Mouse (Mus musculus) limb, embryonic 12.5 days (tissue): ENCODE measurements around the gene Msto1. TPM values are rescaled to one million over a fixed set of nuclear protein-coding genes. Genes with fewer than 3 reads are reported as not detected.
A peak's percentile ranks its signal among the peaks of the same experiment; 100 is the strongest.

Experiments used
- ATAC-seq: fragments of 200-750 bp; cut with Nextera tagmentation; 2 replicates; pipeline ENCODE4 v1.8.0; 2017; ENCODE audit warnings: low read depth, moderate TSS enrichment; ENCODE audit not compliant: insufficient number of reproducible peaks, insufficient read depth, low FRiP score, low TSS enrichment
- H3K27ac ChIP-seq: fragments of 300-500 bp; sonication (generic); 2 replicates; pipeline ENCODE4 v1.5.1; 2016; ENCODE audit warnings: mild to moderate bottlenecking, moderate library complexity
- H3K27me3 ChIP-seq: fragments of 300-500 bp; sonication (generic); 2 replicates; pipeline ENCODE4 v1.6.1; 2016; ENCODE audit warnings: mild to moderate bottlenecking, moderate library complexity
- H3K36me3 ChIP-seq: fragments of 300-500 bp; sonication (generic); 2 replicates; pipeline ENCODE4 v1.6.1; 2016; ENCODE audit warnings: mild to moderate bottlenecking, moderate library complexity
- H3K4me1 ChIP-seq: fragments of 300-500 bp; sonication (generic); replicated peaks from 2 replicates; pipeline ENCODE4 v1.6.1; 2016
- H3K4me2 ChIP-seq: fragments of 300-500 bp; sonication (generic); 2 replicates; pipeline ENCODE4 v1.6.1; 2016; ENCODE audit warnings: mild to moderate bottlenecking, moderate library complexity
- H3K4me3 ChIP-seq: fragments of 300-500 bp; sonication (generic); replicated peaks from 2 replicates; pipeline ENCODE4 v1.5.1; 2016; ENCODE audit warnings: mild to moderate bottlenecking
- H3K9ac ChIP-seq: fragments of 300-500 bp; sonication (generic); replicated peaks from 2 replicates; pipeline ENCODE4 v1.6.1; 2016; ENCODE audit warnings: mild to moderate bottlenecking, moderate library complexity
- H3K9me3 ChIP-seq: fragments of 300-500 bp; sonication (generic); 2 replicates; pipeline ENCODE4 v1.6.1; 2016; ENCODE audit warnings: mild to moderate bottlenecking, moderate library complexity
- WGBS: fragments of 180-500 bp; shearing (Covaris S2); methylation state at CpG from one replicate; pipeline ENCODE4 v1.1.7; 2016; 5-methylcytosine and 5-hydroxymethylcytosine counted together
- polyA plus RNA-seq: library from polyadenylated mRNA; unstranded; fragments of >200 nt; fragmentation: Nextera tagmentation; extraction: Ambion mirVana; gene quantifications from 2 replicates; pipeline ENCODE4 v1.2.1, GENCODE M21; 2016

The Msto1 gene
- polyA plus RNA-seq, 1 experiment from 2014 or later = 44.1 TPM

GRCm38 (mm10) chr3:88939071-88939470 lies 25.3 kb upstream of the Msto1 start:
- no peak for ATAC-seq
- no peak overlapping the region for H3K9ac ChIP-seq
- peaks cover 79% of the 10 kb centered on the region for H3K36me3 ChIP-seq
- H3K4me2 ChIP-seq = no peak overlapping the region
- H3K4me3 ChIP-seq = no peak overlapping the region
- H3K9me3 ChIP-seq = no peaks in the 10 kb centered on the region
- H3K4me1 ChIP-seq = no peaks in the 10 kb centered on the region
- no peak overlapping the region for H3K27ac ChIP-seq
- WGBS = 94% methylated on average over 10 of the region's 10 CpGs
- no peaks in the 10 kb centered on the region for H3K27me3 ChIP-seq

DNA sequence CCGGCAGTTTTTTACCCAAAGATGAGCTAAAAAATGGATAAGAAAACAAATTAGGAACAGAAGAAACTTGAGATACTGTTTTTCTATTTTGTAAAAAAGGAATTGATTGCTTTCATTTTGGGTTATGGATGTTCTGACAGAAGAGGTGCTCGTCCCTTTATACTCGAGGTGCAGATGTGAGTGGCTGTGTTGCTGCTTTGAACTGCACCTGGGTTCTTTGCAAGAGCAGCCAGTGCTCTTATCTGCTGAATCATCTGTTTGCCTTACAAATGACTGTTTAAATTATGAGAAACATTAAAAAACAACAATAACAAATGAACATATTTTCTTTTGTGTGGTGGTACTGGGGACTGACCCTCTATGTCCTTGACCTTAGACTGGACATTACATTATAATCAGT lies 15.7 kb upstream of the Msto1 start:
- Histone ChIP-seq H3K36me3 (peaks cover 98% of the 10 kb centered on the region), H3K4me3 (no peak overlapping the region), H3K9me3 (no peaks in the 10 kb centered on the region), H3K27me3 (no peaks in the 10 kb centered on the region), H3K27ac (0 out of 2 replicates have a peak overlapping the region, but pooled peaks have one; percentile 37), H3K4me2 (no peak overlapping the region), H3K4me1 (peaks cover 4% of the 10 kb centered on the region; the same call in 1 of the 2 replicates), H3K9ac (no peak overlapping the region)
- ATAC-seq = no peak
- 84% methylated on average over 3 of the region's 3 CpGs for WGBS

DNA sequence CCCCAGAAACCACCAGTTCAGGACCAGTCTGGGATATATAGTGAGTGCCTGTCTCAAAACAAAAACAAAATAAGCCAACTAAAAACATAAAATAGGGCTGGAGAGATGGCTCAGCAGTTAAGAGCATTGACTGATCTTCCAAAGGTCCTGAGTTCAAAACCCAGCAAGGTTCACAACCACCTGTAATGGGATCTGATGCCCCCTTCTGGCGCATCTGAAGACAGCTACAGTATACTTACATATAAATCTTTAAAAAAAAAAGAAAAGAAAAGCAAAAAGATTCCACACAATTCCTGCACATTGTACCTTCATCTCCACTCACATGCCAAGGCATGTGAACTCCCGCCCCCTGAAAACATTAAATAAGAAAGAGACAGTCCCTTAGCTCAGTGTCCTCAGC lies 11.9 kb upstream of the Msto1 start:
- no peak overlapping the region for H3K27ac ChIP-seq
- no peaks in the 10 kb centered on the region for H3K4me1 ChIP-seq
- H3K36me3 ChIP-seq = peaks cover 99% of the 10 kb centered on the region
- H3K4me3 ChIP-seq = no peak overlapping the region
- no peak overlapping the region for H3K4me2 ChIP-seq
- H3K9ac ChIP-seq = 0 out of 2 replicates have a peak overlapping the region, but pooled peaks have one; percentile 2
- H3K27me3 ChIP-seq = no peaks in the 10 kb centered on the region
- 88% methylated on average over 2 of the region's 2 CpGs for WGBS
- no peak for ATAC-seq
- peaks cover 5% of the 10 kb centered on the region; the same call in 1 of the 2 replicates for H3K9me3 ChIP-seq

- 94% methylated on average over 8 of the region's 8 CpGs for WGBS
- Histone ChIP-seq H3K9ac (no peak overlapping the region), H3K36me3 (peaks cover 85% of the 10 kb centered on the region), H3K27me3 (no peaks in the 10 kb centered on the region), H3K27ac (no peak overlapping the region), H3K9me3 (peaks cover 5% of the 10 kb centered on the region; the same call in 1 of the 2 replicates), H3K4me1 (no peaks in the 10 kb centered on the region), H3K4me2 (no peak overlapping the region), H3K4me3 (no peak overlapping the region)
- ATAC-seq = no peak
Observed at GRCm38 (mm10) chr3:88923989-88924591, 10.3 kb upstream of the Msto1 start.

DNA sequence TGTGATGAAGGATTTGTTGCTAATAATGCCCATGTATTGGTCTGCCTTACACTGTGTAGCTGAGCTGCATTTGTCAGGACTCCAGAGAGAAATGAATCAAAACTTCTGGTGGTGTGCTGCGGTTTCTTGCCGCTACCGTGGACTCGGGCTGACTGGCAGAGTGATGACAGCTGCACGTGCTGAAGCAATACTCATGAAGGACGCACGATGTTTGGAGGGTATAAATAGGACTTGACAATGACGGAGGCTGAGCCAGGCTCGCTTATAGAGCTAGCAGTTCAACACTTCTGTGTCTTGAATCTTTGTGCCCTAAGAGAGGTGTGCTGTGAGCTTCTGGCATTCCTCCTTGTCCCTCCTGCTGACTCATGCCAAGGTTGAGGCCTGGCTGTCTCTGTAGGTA lies 7.6 kb upstream of the Msto1 start:
- H3K4me3 ChIP-seq = no peak overlapping the region
- H3K27ac ChIP-seq = no peak overlapping the region
- H3K4me2 ChIP-seq = no peak overlapping the region
- no peak for ATAC-seq
- peaks cover 58% of the 10 kb centered on the region for H3K36me3 ChIP-seq
- no peaks in the 10 kb centered on the region for H3K27me3 ChIP-seq
- no peak overlapping the region for H3K9ac ChIP-seq
- H3K9me3 ChIP-seq = peaks cover 5% of the 10 kb centered on the region; the same call in 1 of the 2 replicates
- WGBS = 95% methylated on average over 9 of the region's 9 CpGs
- no peaks in the 10 kb centered on the region for H3K4me1 ChIP-seq

GRCm38 (mm10) chr3:88918981-88919380 lies 5.2 kb upstream of the Msto1 start:
- Histone ChIP-seq H3K4me2 (no peak overlapping the region), H3K4me1 (peaks cover 6% of the 10 kb centered on the region), H3K27me3 (no peaks in the 10 kb centered on the region), H3K9ac (no peak overlapping the region), H3K27ac (no peak overlapping the region), H3K36me3 (peaks cover 34% of the 10 kb centered on the region), H3K4me3 (no peak overlapping the region), H3K9me3 (peaks cover 5% of the 10 kb centered on the region; the same call in 1 of the 2 replicates)
- 86% methylated on average over 13 of the region's 13 CpGs for WGBS
- no peak for ATAC-seq

DNA sequence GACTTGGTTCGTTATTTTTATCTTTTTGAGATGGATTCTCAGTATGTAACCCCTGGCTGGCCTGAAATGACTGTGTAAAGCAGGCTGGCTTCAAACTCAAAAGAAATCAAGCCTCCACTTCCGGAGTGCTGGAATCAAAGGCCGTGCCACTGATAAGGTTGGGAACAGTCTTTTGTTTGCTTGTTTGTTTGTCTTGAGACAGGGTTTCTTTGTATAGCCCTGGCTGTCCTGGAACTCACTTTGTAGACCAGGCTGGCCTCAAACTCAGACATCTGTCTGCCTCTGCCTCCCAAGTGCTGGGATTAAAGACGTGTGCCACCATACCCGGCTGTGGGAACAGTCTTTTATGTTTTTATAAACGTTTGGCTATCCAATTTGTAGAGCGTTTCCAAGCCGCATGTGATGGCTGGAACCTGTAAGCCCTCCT lies 598 bp upstream of the Msto1 start:
- peak overlapping the region; percentile 76 for H3K9ac ChIP-seq
- 29% methylated on average over 8 of the region's 8 CpGs for WGBS
- H3K36me3 ChIP-seq = peaks cover 34% of the 10 kb centered on the region
- peak overlapping the region; percentile 71 for H3K27ac ChIP-seq
- H3K27me3 ChIP-seq = no peaks in the 10 kb centered on the region
- peaks cover 6% of the 10 kb centered on the region for H3K4me1 ChIP-seq
- H3K4me3 ChIP-seq = peak overlapping the region; percentile 77
- H3K9me3 ChIP-seq = no peaks in the 10 kb centered on the region
- peak overlapping the region; percentile 76 for H3K4me2 ChIP-seq
- no peak for ATAC-seq

- Histone ChIP-seq H3K4me1 (peaks cover 6% of the 10 kb centered on the region), H3K36me3 (peaks cover 52% of the 10 kb centered on the region), H3K4me3 (peak overlapping the region; percentile 77), H3K9ac (no peak overlapping the region), H3K4me2 (peak overlapping the region; percentile 76), H3K27me3 (no peaks in the 10 kb centered on the region), H3K27ac (no peak overlapping the region), H3K9me3 (no peaks in the 10 kb centered on the region)
- 92% methylated on average over 7 of the region's 7 CpGs for WGBS
- no peak for ATAC-seq
Observed at GRCm38 (mm10) chr3:88912585-88912984, 1.2 kb downstream of the Msto1 start.

DNA sequence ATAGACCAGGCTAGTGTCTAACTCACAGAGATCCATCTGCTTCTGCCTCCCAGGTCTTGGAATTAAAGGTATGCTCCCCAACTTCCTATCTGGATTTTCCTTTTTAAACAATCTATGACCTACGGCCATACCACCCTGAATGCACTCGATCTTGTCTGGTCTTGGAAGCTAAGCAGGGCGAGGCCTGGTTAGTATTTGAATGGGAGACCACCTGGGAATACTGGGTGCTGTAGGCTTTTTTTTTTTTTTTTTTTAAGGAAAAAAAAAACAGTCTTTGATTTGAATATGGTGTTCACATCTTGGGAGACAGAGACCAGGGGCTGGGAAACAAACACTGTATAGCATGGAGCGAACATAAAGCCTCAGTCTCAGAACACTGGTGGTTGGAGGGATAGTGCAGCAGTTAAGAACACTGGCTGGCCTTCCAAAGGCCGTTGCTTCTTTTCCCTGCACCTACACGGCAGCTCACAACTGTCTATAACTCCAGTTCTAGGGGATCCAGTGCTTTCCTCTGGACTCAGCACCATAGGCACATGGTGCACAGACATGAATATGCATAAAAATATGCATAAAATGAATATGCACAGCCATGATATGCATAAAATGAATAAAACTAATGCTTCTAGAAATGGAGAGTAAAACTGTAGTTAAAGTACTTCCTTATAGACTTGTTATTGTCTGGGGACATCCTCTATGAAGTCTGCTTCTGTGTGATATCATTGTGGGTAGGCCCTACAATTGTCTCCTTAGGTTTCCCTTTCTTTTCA lies 7.2 kb downstream of the Msto1 start:
- H3K9me3 ChIP-seq = no peaks in the 10 kb centered on the region
- H3K36me3 ChIP-seq = peaks cover 100% of the 10 kb centered on the region
- ATAC-seq = no peak
- H3K27ac ChIP-seq = no peak overlapping the region
- H3K4me2 ChIP-seq = no peak overlapping the region
- WGBS = 91% methylated on average over 6 of the region's 6 CpGs
- H3K9ac ChIP-seq = no peak overlapping the region
- H3K27me3 ChIP-seq = no peaks in the 10 kb centered on the region
- H3K4me3 ChIP-seq = no peak overlapping the region
- H3K4me1 ChIP-seq = no peaks in the 10 kb centered on the region

GRCm38 (mm10) chr3:88905741-88906140 lies 8.1 kb downstream of the Msto1 start:
- no peak overlapping the region for H3K27ac ChIP-seq
- no peak overlapping the region for H3K9ac ChIP-seq
- no peaks in the 10 kb centered on the region for H3K4me1 ChIP-seq
- no peak overlapping the region for H3K4me3 ChIP-seq
- H3K27me3 ChIP-seq = no peaks in the 10 kb centered on the region
- no peak for ATAC-seq
- H3K4me2 ChIP-seq = no peak overlapping the region
- H3K9me3 ChIP-seq = no peaks in the 10 kb centered on the region
- H3K36me3 ChIP-seq = peaks cover 98% of the 10 kb centered on the region
- WGBS = 90% methylated on average over 2 of the region's 2 CpGs

DNA sequence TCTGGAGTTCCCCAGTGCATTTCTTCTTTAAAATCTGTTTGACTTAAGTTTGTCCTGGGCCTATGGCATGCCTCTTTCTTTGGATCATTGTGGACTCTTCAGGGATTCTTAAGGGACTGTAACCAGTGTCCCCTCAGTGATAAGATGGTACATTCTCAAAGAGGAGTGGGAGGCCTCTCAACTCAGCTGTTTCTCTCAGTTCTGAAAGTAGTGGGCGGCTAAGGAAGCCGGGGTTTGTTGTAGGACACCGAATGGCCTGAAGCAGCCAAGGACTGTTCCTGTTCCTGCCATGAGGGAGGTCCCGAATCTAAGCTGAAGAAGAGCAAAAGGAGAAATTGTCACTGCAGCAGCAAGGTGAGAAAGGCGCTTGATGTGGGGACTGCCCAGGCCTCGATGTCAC lies 8.6 kb downstream of the Msto1 start:
- Histone ChIP-seq H3K9me3 (no peaks in the 10 kb centered on the region), H3K4me3 (no peak overlapping the region), H3K36me3 (peaks cover 95% of the 10 kb centered on the region), H3K4me2 (no peak overlapping the region), H3K9ac (no peak overlapping the region), H3K27me3 (no peaks in the 10 kb centered on the region), H3K4me1 (no peaks in the 10 kb centered on the region), H3K27ac (no peak overlapping the region)
- no peak for ATAC-seq
- 89% methylated on average over 6 of the region's 6 CpGs for WGBS
